Mouse (Mus musculus): ENCODE results near the gene Hist2h2bb. TPM values are rescaled to one million over a fixed set of nuclear protein-coding genes. Genes with fewer than 3 reads are reported as not detected.

The Hist2h2bb gene
- 0.57 and 1.7 TPM in 2 replicates for polyA plus RNA-seq (2012; rRNA removed; ENCODE audit: low replicate concordance)

DNA sequence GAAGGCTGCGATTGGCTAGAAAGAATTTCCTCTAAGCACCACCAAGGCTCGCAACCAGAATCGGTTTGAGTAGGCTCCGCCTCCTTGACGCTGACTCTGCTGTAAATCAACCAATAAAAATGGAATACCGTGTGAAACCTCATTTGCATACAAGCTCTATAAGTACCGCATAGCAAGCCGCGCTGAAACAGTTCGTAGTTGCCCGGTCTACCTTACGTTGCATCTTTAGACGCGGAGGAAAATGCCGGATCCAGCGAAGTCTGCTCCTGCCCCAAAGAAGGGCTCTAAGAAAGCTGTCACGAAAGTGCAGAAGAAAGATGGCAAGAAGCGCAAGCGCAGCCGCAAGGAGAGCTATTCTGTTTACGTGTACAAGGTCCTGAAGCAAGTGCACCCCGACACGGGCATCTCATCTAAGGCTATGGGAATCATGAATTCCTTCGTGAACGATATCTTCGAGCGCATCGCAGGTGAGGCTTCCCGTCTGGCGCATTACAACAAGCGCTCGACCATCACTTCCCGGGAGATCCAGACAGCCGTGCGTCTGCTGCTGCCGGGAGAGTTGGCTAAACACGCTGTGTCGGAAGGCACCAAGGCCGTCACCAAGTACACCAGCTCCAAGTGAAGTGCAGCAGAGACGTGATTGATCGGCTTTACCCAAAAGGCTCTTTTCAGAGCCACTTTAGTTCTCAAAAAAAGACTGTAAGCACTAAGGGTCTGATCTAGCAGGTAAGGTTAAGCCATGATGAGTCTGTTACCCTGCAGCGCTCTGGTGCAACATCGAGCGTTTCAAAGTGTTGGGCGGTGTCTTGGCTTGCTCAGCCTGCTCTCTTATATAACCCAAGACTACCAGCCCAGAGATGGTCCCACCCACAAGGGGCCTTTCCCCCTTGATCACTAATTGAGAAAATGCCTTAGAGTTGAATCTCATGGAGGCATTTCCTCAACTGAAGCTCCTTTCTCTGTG, at the start of gene Hist2h2bb:
TSS of gene Hist2h2bb (plus strand) at position 242 of the 964 bp plus-strand sequence.

GRCm38 (mm10) chr3:96220765-96221639, 48.5 kb upstream of the Hist2h2bb start, which contains the start of the genes Hist2h2ac and Hist2h2be:
Gene Hist2h2ac (minus strand): TSS chr3:96220880.
Gene Hist2h2be (plus strand): TSS chr3:96221119.

GRCm38 (mm10) chr3:96238954-96239793, 30.4 kb upstream of the Hist2h2bb start, which contains the start of gene Hist2h3c2:
Gene Hist2h3c2 (minus strand): TSS chr3:96239127.

DNA sequence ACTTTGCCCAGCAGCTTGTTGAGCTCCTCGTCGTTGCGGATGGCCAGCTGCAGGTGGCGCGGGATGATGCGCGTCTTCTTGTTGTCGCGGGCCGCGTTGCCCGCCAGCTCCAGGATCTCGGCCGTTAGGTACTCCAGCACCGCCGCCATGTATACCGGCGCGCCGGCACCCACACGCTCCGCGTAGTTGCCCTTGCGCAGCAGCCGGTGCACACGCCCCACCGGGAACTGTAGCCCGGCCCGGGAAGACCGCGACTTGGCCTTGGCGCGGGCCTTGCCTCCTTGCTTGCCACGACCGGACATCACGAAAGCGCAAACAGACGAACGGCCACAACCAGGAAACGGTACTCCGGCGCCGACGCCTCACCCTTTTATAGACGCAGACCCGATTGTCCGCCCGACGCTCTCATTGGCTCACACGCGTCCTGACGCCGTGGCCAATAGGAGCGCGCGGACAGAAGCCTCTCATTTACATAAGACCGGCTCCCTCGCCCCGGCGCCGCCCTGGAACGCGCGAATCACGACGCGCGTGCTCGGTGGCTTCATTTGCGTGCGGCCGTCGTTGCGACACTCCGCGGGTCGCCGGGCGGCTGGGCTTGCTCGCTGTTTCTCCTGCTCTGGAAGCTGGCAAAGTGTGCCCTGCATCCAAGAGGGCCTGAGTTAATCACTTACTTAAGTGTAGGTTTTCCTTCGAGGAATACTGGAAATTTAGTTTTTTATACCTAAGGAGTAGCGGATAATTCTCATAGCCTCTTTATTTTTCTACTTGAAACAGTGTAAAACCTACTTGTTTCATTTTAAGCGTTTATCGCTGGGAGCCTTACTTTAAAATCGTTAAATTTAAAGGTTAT, 29.4 kb upstream of the Hist2h2bb start, which contains the start of gene Hist2h2aa2:
TSS of gene Hist2h2aa2 (minus strand) at position 328 of the 850 bp plus-strand sequence.

GRCm38 (mm10) chr3:96245003-96245886, 24.3 kb upstream of the Hist2h2bb start, which contains the start of gene Hist2h2aa1:
Gene Hist2h2aa1 (plus strand): TSS chr3:96245497.

DNA sequence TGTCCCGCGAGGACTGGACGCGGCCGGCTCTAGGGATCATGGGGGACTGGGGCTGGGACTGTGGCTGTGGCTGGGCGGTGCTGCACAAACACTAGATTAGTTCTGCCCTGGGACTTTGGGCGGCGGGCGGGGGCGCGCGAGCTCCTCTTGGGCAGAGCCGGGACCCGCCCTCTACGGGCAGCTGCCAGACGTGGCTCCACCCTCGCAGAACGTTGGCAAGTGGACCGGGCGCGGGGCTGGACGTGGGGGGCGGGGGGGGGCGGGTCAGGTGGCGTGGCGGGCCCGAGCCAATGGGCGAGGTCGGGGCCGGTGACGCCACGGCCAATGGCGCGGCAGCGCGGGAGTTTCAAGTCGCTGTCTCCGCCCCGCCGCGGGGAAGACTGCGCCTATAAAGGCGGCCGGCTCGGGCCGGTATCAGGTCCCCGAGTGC, 23.1 kb upstream of the Hist2h2bb start, which contains the start of gene Hist2h3c1:
TSS of gene Hist2h3c1 (plus strand) at position 259 of the 430 bp plus-strand sequence.

DNA sequence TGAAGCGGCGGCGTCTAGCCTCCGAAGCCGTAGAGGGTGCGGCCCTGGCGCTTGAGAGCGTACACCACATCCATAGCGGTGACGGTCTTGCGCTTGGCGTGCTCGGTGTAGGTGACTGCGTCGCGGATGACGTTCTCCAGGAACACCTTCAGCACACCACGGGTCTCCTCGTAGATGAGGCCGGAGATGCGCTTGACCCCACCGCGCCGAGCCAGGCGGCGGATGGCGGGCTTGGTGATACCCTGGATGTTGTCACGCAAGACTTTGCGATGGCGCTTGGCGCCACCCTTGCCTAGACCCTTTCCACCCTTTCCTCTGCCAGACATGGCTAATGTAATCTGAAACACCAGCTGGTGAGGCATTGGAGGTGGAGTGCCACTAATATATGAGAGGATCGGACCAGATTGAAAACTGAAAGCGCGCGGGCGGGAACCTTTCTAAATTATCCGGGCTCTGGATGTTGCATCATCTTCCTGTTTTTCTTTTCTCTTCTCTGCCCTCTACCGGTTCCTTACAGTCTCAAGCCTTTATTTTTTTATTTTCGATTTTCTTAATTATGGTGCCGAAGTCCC, 6.5 kb upstream of the Hist2h2bb start, which contains the start of gene Hist2h4:
TSS of gene Hist2h4 (minus strand) at position 333 of the 572 bp plus-strand sequence.

GRCm38 (mm10) chr3:96268051-96268775, 1.3 kb upstream of the Hist2h2bb start, which contains the start of gene Hist2h3b:
Gene Hist2h3b (plus strand): TSS chr3:96268654.

GRCm38 (mm10) chr3:96293787-96294186, 24.2 kb downstream of the Hist2h2bb start, which contains the start of gene Fcgr1:
Gene Fcgr1 (minus strand): TSS chr3:96293969.

Other genes starting within 250 kb of the Hist2h2bb start
- gene Vps45, start 211.3 kb upstream of the Hist2h2bb start, polyA plus RNA-seq (2012; rRNA removed; ENCODE audit: low replicate concordance): 6.9 and 8.3 TPM in 2 replicates
- 9.3 and 15.2 TPM in 2 replicates for gene Otud7b, start 165.2 kb upstream of the Hist2h2bb start, polyA plus RNA-seq (2012; rRNA removed; ENCODE audit: low replicate concordance)
- gene Mtmr11, start 107.7 kb upstream of the Hist2h2bb start, polyA plus RNA-seq (2012; rRNA removed; ENCODE audit: low replicate concordance): 21.6 and 30.8 TPM in 2 replicates
- gene Sf3b4, start 97.4 kb upstream of the Hist2h2bb start, polyA plus RNA-seq (2012; rRNA removed; ENCODE audit: low replicate concordance): 42.2 and 80.9 TPM in 2 replicates
- 1.5 and 9.7 TPM in 2 replicates for gene Sv2a, start 88.6 kb upstream of the Hist2h2bb start, polyA plus RNA-seq (2012; rRNA removed; ENCODE audit: low replicate concordance)
- gene Bola1, start 50.0 kb upstream of the Hist2h2bb start, polyA plus RNA-seq (2012; rRNA removed; ENCODE audit: low replicate concordance): 55.8 and 58.3 TPM in 2 replicates
- 3.5 TPM in 1 of 2 replicates, not detected in the other for gene Hist2h2ab, start 49.9 kb upstream of the Hist2h2bb start, polyA plus RNA-seq (2012; rRNA removed; ENCODE audit: low replicate concordance)
- 1.6 and 9.3 TPM in 2 replicates for gene Hist2h2ac, start 48.9 kb upstream of the Hist2h2bb start, polyA plus RNA-seq (2012; rRNA removed; ENCODE audit: low replicate concordance)
- 4.4 and 6.0 TPM in 2 replicates for gene Hist2h2be, start 48.6 kb upstream of the Hist2h2bb start, polyA plus RNA-seq (2012; rRNA removed; ENCODE audit: low replicate concordance)
- 33.9 and 43.2 TPM in 2 replicates for gene Hist2h3c2, start 30.6 kb upstream of the Hist2h2bb start, polyA plus RNA-seq (2012; rRNA removed; ENCODE audit: low replicate concordance)
- gene Hist2h2aa2, start 29.5 kb upstream of the Hist2h2bb start, polyA plus RNA-seq (2012; rRNA removed; ENCODE audit: low replicate concordance): 97.9 and 418 TPM in 2 replicates
- gene Hist2h2aa1, start 24.3 kb upstream of the Hist2h2bb start, polyA plus RNA-seq (2012; rRNA removed; ENCODE audit: low replicate concordance): 300 and 841 TPM in 2 replicates
- not detected in 2 replicates for gene Hist2h3c1, start 23.1 kb upstream of the Hist2h2bb start, polyA plus RNA-seq (2012; rRNA removed; ENCODE audit: low replicate concordance)
- 1.4 and 5.8 TPM in 2 replicates for gene Hist2h4, start 6.4 kb upstream of the Hist2h2bb start, polyA plus RNA-seq (2012; rRNA removed; ENCODE audit: low replicate concordance)
- 7.6 and 40.3 TPM in 2 replicates for gene Hist2h3b, start 1.1 kb upstream of the Hist2h2bb start, polyA plus RNA-seq (2012; rRNA removed; ENCODE audit: low replicate concordance)
- gene Fcgr1, start 24.2 kb downstream of the Hist2h2bb start, polyA plus RNA-seq (2012; rRNA removed; ENCODE audit: low replicate concordance): 3.7 and 10.2 TPM in 2 replicates
- not detected in 2 replicates for gene BC107364, start 182.6 kb downstream of the Hist2h2bb start, polyA plus RNA-seq (2012; rRNA removed; ENCODE audit: low replicate concordance)